In the genomic region with DNA sequence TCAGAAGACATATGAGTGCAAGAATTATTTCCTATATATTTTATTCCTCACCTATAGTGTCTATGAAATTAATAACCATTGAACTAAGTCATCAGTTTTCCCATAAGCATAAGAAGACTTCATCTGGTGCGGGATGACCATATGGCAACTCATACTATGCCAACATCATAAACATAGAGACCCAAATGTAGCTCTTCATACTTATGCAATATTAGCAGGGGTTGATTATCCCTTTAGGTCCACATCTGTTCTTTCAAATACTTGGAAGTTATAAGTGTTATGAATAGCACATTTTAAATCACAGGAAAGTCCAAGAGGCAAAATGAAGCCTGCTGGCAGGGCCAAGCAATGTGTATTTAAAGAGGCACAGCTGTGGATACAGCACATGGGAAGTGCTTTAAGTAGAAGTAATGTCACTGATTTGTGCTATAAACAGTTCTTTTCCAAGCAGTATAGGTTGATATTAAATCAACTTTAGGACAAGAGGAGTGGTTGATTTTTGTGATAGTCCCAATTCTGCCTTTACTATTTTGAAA, we compare ENCODE assay signal across 19 mouse cellular contexts.
"Had no signal": no experiment of that assay in that cellular context is flagged by ENCODE, and none has a peak within 500 bp of the region (broad histone marks: within the 10 kb centered on the region; RNA-seq: fewer than 3 reads in every experiment).

No protein-coding gene starts in this region.

- H3K27me3 ChIP-seq: liver, embryonic 12.5 days; liver, embryonic 15.5 days; midbrain, embryonic 12.5 days; midbrain, embryonic 15.5 days; neural tube, embryonic 13.5 days had no signal

- H3K4me1 ChIP-seq: liver, embryonic 12.5 days; liver, embryonic 15.5 days; midbrain, embryonic 12.5 days; midbrain, embryonic 15.5 days; neural tube, embryonic 13.5 days had no signal

- H3K4me2 ChIP-seq: liver, embryonic 12.5 days; liver, embryonic 15.5 days; midbrain, embryonic 12.5 days; midbrain, embryonic 15.5 days; neural tube, embryonic 13.5 days had no signal

- H3K27ac ChIP-seq: liver, embryonic 12.5 days; liver, embryonic 15.5 days; macrophage; midbrain, embryonic 12.5 days; midbrain, embryonic 15.5 days; neural tube, embryonic 13.5 days had no signal

- H3K36me3 ChIP-seq: liver, embryonic 12.5 days; liver, embryonic 15.5 days; midbrain, embryonic 12.5 days; midbrain, embryonic 15.5 days; neural tube, embryonic 13.5 days had no signal

- H3K9ac ChIP-seq: liver, embryonic 12.5 days; liver, embryonic 15.5 days; midbrain, embryonic 12.5 days; midbrain, embryonic 15.5 days; neural tube, embryonic 13.5 days had no signal

- ATAC-seq: liver, embryonic 12.5 days; midbrain, embryonic 15.5 days had no signal

- H3K9me3 ChIP-seq: liver, embryonic 12.5 days; liver, embryonic 15.5 days; midbrain, embryonic 12.5 days; midbrain, embryonic 15.5 days; neural tube, embryonic 13.5 days had no signal

- H3K4me3 ChIP-seq: liver, embryonic 12.5 days; liver, embryonic 15.5 days; midbrain, embryonic 12.5 days; midbrain, embryonic 15.5 days; neural tube, embryonic 13.5 days had no signal

- DNase-seq: kidney, adult 18-20 months; kidney, adult 9 months; kidney, postnatal 14 days; kidney, postnatal 4 days; left cerebral cortex, postnatal 4 days; liver; lung, adult 2 months; retina, postnatal 1 day; right cerebral cortex, postnatal 25 days; spleen, adult 18-20 months; thymus, adult 2 months; thymus, postnatal 14 days; thymus, postnatal 4 days had no signal
